Mouse (Mus musculus) small intestine, adult 2 months (tissue): ENCODE data around the gene Esrrg.

Source experiments
- CTCF ChIP-seq: fragments of 200-500 bp; IDR thresholded peaks from 2 replicates; pipeline ENCODE4 v1.5.1; 2012; ENCODE audit warnings: low read depth, mild to moderate bottlenecking, control low read depth, inconsistent platforms, low read length, moderate library complexity, mixed read lengths; ENCODE audit not compliant: insufficient replicate concordance, insufficient read length; ENCODE audit errors: extremely low read depth
- POLR2A ChIP-seq: fragments of 200-500 bp; IDR thresholded peaks from 2 replicates; pipeline ENCODE4 v1.6.1; 2012; ENCODE audit warnings: low read depth, mild to moderate bottlenecking, control low read depth, inconsistent platforms, low read length, moderate library complexity

GRCm38 (mm10) chr1:188000189-188000588 is 391.6 kb downstream of the Esrrg start:
- TF ChIP-seq CTCF (no peak), POLR2A (no peak)
